Mouse (Mus musculus) cerebellum, adult 11 months (tissue): ENCODE measurements at regions not wholly inside any gene's neighbourhood (a gene's known extent, or its start where the extent isn't known, plus 50 kb on each side); places are given as distances from the start of the nearest gene placed in this dataset.
"Not testable (repeated sequence)": the region's sequence is repeated elsewhere in the genome, so short reads cannot be mapped to it uniquely, and the experiment has no call there.

Source experiments
- DNase-seq: peaks from one replicate; pipeline ENCODE4 v3.0.0; 2022

GRCm38 (mm10) chr4:3497392-3497791, 312.2 kb upstream of the Vmn1r3 start:
- not testable (repeated sequence) for DNase-seq

GRCm38 (mm10) chr4:3495987-3496386, 310.8 kb upstream of the Vmn1r3 start:
- DNase-seq = not testable (repeated sequence)

- not testable (repeated sequence) for DNase-seq
Observed at GRCm38 (mm10) chr4:3494123-3494681, 309.0 kb upstream of the Vmn1r3 start.

- DNase-seq = not testable (repeated sequence)
Observed at GRCm38 (mm10) chr4:3490901-3491300, 305.7 kb upstream of the Vmn1r3 start.

- DNase-seq = no peak
Observed at GRCm38 (mm10) chr4:3482092-3482491, 296.9 kb upstream of the Vmn1r3 start.

- DNase-seq = no peak
Observed at GRCm38 (mm10) chr4:3456773-3457172, 271.6 kb upstream of the Vmn1r3 start.

GRCm38 (mm10) chr4:3437380-3437779, 252.2 kb upstream of the Vmn1r3 start:
- not testable (repeated sequence) for DNase-seq

- DNase-seq = no peak
Observed at GRCm38 (mm10) chr4:3427968-3428367, 242.8 kb upstream of the Vmn1r3 start.

- DNase-seq = peak; percentile 6
Observed at GRCm38 (mm10) chr4:3419920-3420499, 234.9 kb upstream of the Vmn1r3 start.

GRCm38 (mm10) chr4:3416670-3417069, 231.5 kb upstream of the Vmn1r3 start:
- DNase-seq = no peak

- not testable (repeated sequence) for DNase-seq
Observed at GRCm38 (mm10) chr4:3414442-3415022, 229.4 kb upstream of the Vmn1r3 start.

GRCm38 (mm10) chr4:3413493-3414441, 228.6 kb upstream of the Vmn1r3 start:
- no peak for DNase-seq

- not testable (repeated sequence) for DNase-seq
Observed at GRCm38 (mm10) chr4:3412323-3412722, 227.2 kb upstream of the Vmn1r3 start.

GRCm38 (mm10) chr4:3402856-3403255, 217.7 kb upstream of the Vmn1r3 start:
- DNase-seq = not testable (repeated sequence)

GRCm38 (mm10) chr4:3401766-3402165, 216.6 kb upstream of the Vmn1r3 start:
- not testable (repeated sequence) for DNase-seq

- DNase-seq = not testable (repeated sequence)
Observed at GRCm38 (mm10) chr4:3391579-3391978, 206.4 kb upstream of the Vmn1r3 start.

- not testable (repeated sequence) for DNase-seq
Observed at GRCm38 (mm10) chr4:3373027-3373763, 188.0 kb upstream of the Vmn1r3 start.

GRCm38 (mm10) chr4:3368021-3368420, 182.9 kb upstream of the Vmn1r3 start:
- not testable (repeated sequence) for DNase-seq

GRCm38 (mm10) chr4:3343443-3343842, 158.3 kb upstream of the Vmn1r3 start:
- DNase-seq = not testable (repeated sequence)

GRCm38 (mm10) chr4:3342696-3343095, 157.5 kb upstream of the Vmn1r3 start:
- not testable (repeated sequence) for DNase-seq

GRCm38 (mm10) chr4:3342165-3342564, 157.0 kb upstream of the Vmn1r3 start:
- not testable (repeated sequence) for DNase-seq
